Mouse (Mus musculus) small intestine, adult 2 months (tissue): ENCODE results near the gene Mgat3. TPM values are rescaled to one million over a fixed set of nuclear protein-coding genes. Genes with fewer than 3 reads are reported as not detected.
A peak's percentile ranks its signal among the peaks of the same experiment; 100 is the strongest.

ENCODE experiments used
- H3K27ac ChIP-seq: fragments of 200-500 bp; 2 replicates; pipeline ENCODE4 v1.5.1; 2012; ENCODE audit warnings: low read depth, low read length, control low read depth, inconsistent platforms; ENCODE audit not compliant: insufficient read depth
- H3K27me3 ChIP-seq: fragments of 200-500 bp; 2 replicates; pipeline ENCODE4 v1.6.1; 2012; ENCODE audit warnings: mild to moderate bottlenecking, moderate library complexity, low read length, inconsistent platforms; ENCODE audit not compliant: control insufficient read depth, insufficient read depth
- H3K36me3 ChIP-seq: fragments of 200-500 bp; 2 replicates; pipeline ENCODE4 v1.6.1; 2012; ENCODE audit warnings: mild to moderate bottlenecking, low read length, control low read depth, inconsistent platforms; ENCODE audit not compliant: control insufficient read depth, insufficient read depth
- H3K4me1 ChIP-seq: fragments of 200-500 bp; 2 replicates; pipeline ENCODE4 v1.6.1; 2012; ENCODE audit warnings: low read length, inconsistent platforms, mixed read lengths; ENCODE audit not compliant: control insufficient read depth, insufficient read depth, insufficient read length
- H3K4me3 ChIP-seq: fragments of 200-500 bp; 2 replicates; pipeline ENCODE4 v1.5.1; 2012; ENCODE audit warnings: low read depth, mild to moderate bottlenecking, control low read depth, inconsistent platforms, low read length, moderate library complexity
- CTCF ChIP-seq: fragments of 200-500 bp; IDR thresholded peaks from 2 replicates; pipeline ENCODE4 v1.5.1; 2012; ENCODE audit warnings: low read depth, mild to moderate bottlenecking, control low read depth, inconsistent platforms, low read length, moderate library complexity, mixed read lengths; ENCODE audit not compliant: insufficient replicate concordance, insufficient read length; ENCODE audit errors: extremely low read depth
- POLR2A ChIP-seq: fragments of 200-500 bp; IDR thresholded peaks from 2 replicates; pipeline ENCODE4 v1.6.1; 2012; ENCODE audit warnings: low read depth, mild to moderate bottlenecking, control low read depth, inconsistent platforms, low read length, moderate library complexity
- WGBS: fragments of 180-500 bp; shearing (Covaris S2); methylation state at CpG from one replicate; pipeline ENCODE4 v1.1.7; 2018; 5-methylcytosine and 5-hydroxymethylcytosine counted together
- polyA plus RNA-seq: library from polyadenylated mRNA; depleted of rRNA; stranded (reverse); fragments of >200 nt; gene quantifications from 2 replicates; pipeline ENCODE4 v1.2.3, GENCODE M21; 2012

The Mgat3 gene
- polyA plus RNA-seq, 1 experiment, result 62.6 TPM

DNA sequence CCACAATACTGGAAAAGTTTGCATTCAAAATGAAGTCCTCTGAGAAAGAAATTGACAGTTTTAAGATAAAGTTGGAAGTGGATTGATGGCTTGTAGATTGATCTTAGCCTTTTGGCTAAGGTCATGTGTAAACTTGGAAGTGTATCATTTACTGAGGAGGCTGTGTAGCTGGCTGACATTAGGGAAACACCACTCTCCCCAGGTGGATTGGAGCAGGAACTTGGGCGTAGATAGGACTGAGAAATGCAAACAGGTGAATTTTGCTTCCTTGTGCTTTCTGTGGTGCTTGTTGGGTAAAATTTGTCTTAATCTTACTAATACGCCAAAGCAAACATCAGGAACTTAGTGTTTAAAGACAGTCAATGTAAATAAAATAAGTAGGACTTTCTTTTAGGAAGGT lies 33.2 kb upstream of the Mgat3 start:
- TF ChIP-seq CTCF (no peak), POLR2A (no peak)
- Histone ChIP-seq H3K27ac (peak overlapping the region; percentile 33), H3K4me1 (peaks cover 16% of the 10 kb centered on the region; the same call in 1 of the 2 replicates), H3K27me3 (no peaks in the 10 kb centered on the region), H3K4me3 (no peak overlapping the region), H3K36me3 (peaks cover 8% of the 10 kb centered on the region; the same call in 1 of the 2 replicates)
- 34% methylated on average over 2 of the region's 2 CpGs for WGBS

DNA sequence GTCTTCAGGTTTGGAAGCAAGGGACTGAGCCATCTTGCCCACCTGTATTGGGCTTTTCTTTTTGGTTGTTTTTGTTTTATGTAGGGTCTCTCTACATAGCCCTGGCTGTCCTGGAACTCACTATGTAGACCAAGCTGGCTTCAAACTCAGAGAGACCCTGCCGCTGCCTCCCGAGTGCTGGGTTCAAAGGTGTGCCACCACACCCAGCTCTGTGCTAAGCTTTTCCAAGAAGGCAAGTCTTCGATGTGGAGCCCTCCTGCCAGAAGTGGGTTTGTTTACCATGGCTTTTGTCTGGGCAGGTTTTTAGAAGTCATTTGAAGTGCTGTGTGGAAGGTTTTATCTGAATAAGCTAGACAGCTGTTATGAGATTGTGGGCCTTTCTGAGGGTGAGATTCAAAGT lies 32.6 kb upstream of the Mgat3 start:
- WGBS, result 53% methylated on average over 3 of the region's 3 CpGs
- Histone ChIP-seq H3K27ac (peak overlapping the region; percentile 48), H3K36me3 (peaks cover 10% of the 10 kb centered on the region; the same call in 1 of the 2 replicates), H3K4me1 (peaks cover 15% of the 10 kb centered on the region; the same call in 1 of the 2 replicates), H3K4me3 (no peak overlapping the region), H3K27me3 (no peaks in the 10 kb centered on the region)
- TF ChIP-seq POLR2A (no peak), CTCF (no peak)

DNA sequence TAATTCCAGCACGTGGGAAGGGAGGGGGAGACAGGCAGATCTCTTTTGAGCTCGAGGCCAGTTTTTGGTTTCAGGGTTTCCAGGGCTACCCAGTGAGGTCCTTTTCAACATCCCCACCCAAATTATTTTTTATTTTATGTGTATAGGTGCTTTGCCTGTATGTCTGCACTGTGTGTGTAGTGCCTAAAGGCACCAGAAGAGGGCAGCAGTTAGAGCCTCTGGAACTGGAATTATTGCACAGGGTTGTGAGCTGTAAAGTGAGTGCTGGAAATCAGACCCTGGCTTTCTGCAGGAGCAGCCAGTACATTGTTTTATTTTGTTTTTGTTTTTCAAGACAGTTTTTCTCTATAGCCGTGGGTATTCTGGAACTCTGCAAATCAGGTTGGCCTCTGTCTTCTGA lies 31.4 kb upstream of the Mgat3 start:
- TF ChIP-seq CTCF (no peak), POLR2A (no peak)
- Histone ChIP-seq H3K27me3 (no peaks in the 10 kb centered on the region), H3K4me1 (peaks cover 8% of the 10 kb centered on the region; the same call in 1 of the 2 replicates), H3K27ac (no peak overlapping the region), H3K36me3 (peaks cover 10% of the 10 kb centered on the region; the same call in 1 of the 2 replicates), H3K4me3 (no peak overlapping the region)
- 97% methylated on average over 3 of the region's 3 CpGs for WGBS

DNA sequence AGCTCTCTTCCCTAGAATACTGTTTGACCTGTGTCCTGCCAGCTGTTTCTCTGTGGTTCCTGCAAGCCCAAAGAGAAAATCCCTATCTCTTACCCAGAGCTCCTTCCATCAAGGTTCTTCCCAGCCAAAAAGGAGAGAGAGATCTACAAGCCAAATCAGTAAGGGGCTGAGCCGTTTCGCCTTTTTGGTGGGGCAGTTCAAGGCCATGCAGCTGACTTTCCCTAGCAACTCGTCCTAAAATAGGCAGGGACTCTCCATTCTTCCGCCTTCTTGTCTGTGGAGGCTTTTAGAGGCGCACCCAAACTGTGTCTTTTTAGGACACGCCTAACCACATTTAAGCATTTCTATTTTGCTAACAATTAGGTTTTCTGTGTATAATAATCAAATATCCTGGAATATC lies 29.8 kb upstream of the Mgat3 start:
- peaks cover 8% of the 10 kb centered on the region; the same call in 1 of the 2 replicates for H3K4me1 ChIP-seq
- no peak overlapping the region for H3K27ac ChIP-seq
- no peak for TF ChIP-seq POLR2A
- no peak for TF ChIP-seq CTCF
- H3K36me3 ChIP-seq, result peaks cover 15% of the 10 kb centered on the region
- 89% methylated on average over 6 of the region's 6 CpGs for WGBS
- no peaks in the 10 kb centered on the region for H3K27me3 ChIP-seq
- H3K4me3 ChIP-seq, result no peak overlapping the region

DNA sequence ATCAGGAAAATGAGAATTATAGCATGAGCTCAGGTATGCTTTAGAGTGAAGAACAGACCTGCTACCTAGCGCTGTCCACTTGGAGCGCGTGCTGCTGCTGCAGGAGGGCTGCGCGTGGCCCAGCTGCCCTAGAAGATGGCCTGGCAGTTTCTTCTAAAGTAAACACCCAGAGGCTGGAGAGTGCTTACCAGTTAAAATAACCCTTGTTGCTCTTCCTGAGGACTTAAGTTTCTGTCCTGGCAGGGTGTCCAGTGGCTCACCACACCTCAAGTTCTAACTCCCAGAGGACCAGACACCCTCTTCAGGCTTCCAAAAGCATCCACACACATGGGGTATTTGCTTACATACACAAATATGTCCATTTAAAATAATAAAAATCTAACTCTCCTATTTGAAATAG lies 28.1 kb upstream of the Mgat3 start:
- Histone ChIP-seq H3K36me3 (peaks cover 22% of the 10 kb centered on the region), H3K27ac (no peak overlapping the region), H3K4me1 (peaks cover 6% of the 10 kb centered on the region; the same call in 1 of the 2 replicates), H3K4me3 (no peak overlapping the region), H3K27me3 (no peaks in the 10 kb centered on the region)
- TF ChIP-seq POLR2A, result no peak
- no peak for TF ChIP-seq CTCF
- 92% methylated on average over 5 of the region's 5 CpGs for WGBS

DNA sequence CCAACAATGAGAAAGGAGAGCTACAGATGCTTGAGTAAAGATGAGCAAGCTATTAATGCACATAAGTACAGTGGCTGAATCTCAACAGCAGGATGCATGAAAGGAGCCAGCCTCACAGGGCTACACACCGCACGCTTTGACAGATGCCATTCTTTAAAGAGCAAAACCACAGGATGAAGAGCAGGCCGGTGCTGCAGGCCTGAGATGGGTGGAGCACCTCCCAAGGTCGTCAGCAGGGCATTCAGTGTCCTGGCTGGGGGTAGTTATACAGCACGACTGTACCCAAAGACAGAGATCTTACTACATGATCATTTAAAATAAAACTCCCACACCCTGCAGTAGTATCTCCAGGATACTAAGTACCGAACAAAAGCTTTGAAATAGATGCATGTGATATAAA lies 27.4 kb upstream of the Mgat3 start:
- peaks cover 24% of the 10 kb centered on the region for H3K36me3 ChIP-seq
- H3K4me1 ChIP-seq, result peaks cover 2% of the 10 kb centered on the region; the same call in 1 of the 2 replicates
- WGBS, result 66% methylated on average over 6 of the region's 6 CpGs
- no peaks in the 10 kb centered on the region for H3K27me3 ChIP-seq
- TF ChIP-seq CTCF (no peak), POLR2A (no peak)
- no peak overlapping the region for H3K4me3 ChIP-seq
- no peak overlapping the region for H3K27ac ChIP-seq

DNA sequence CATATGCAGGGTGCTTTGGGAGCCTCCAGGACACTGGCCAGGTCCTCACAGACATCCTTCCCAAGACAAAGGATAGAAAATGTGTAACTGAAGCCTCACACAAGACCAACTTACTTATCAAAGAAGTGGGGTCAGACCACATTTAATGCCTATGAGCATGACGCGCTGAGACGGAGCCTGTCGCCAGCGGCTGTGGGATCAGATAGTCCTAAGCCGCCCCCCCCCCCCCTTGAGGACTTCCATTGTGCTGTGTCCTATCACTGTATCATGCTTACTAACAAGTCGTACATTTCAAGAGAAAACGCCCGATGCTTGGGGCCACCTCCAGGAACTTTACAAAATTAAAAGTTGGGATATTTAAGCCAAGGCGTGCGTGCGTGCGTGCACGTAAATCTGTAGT lies 26.4 kb upstream of the Mgat3 start:
- TF ChIP-seq CTCF, result no peak
- TF ChIP-seq POLR2A, result no peak
- Histone ChIP-seq H3K4me1 (no peaks in the 10 kb centered on the region), H3K36me3 (peaks cover 28% of the 10 kb centered on the region), H3K27me3 (no peaks in the 10 kb centered on the region), H3K27ac (no peak overlapping the region), H3K4me3 (no peak overlapping the region)
- WGBS, result 92% methylated on average over 14 of the region's 14 CpGs

DNA sequence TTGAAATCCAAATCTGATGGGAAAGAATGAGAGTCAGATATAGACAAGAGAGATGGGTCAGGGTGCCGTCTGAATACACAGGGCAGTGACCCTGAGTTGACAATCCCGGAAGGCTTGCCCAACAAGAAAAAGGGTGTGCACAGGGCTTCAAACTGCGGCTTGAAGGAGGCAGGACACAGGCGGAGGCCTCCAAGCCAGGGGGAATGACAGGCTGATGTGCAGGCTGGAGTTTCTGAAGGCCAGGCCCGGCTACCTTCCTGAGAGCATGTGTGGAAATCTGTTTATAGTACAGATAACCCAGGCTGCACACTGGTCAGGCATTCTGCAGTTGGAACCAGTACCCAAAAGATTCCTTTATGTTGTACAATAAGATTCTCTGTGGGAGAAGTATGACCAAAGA lies 26.0 kb upstream of the Mgat3 start:
- TF ChIP-seq CTCF, result no peak
- no peak for TF ChIP-seq POLR2A
- Histone ChIP-seq H3K4me3 (no peak overlapping the region), H3K27me3 (no peaks in the 10 kb centered on the region), H3K36me3 (peaks cover 28% of the 10 kb centered on the region), H3K4me1 (no peaks in the 10 kb centered on the region), H3K27ac (no peak overlapping the region)
- whole genome bisulfite sequencing, result 77% methylated on average over 5 of the region's 5 CpGs
